Mouse (Mus musculus) neural tube, embryonic 13.5 days (tissue): ENCODE data around the gene Arhgef16. TPM values are rescaled to one million over a fixed set of nuclear protein-coding genes. Genes with fewer than 3 reads are reported as not detected.

Source experiments
- ATAC-seq: fragments of 200-750 bp; cut with Nextera tagmentation; 2 replicates; pipeline ENCODE4 v1.8.0; 2017; ENCODE audit warnings: low read depth, mild to moderate bottlenecking, moderate TSS enrichment, moderate library complexity
- H3K27ac ChIP-seq: fragments of 300-500 bp; sonication (generic); replicated peaks from 2 replicates; pipeline ENCODE4 v1.5.1; 2015; ENCODE audit warnings: moderate library complexity, mild to moderate bottlenecking, inconsistent platforms
- H3K27me3 ChIP-seq: fragments of 300-500 bp; sonication (generic); 2 replicates; pipeline ENCODE4 v1.6.1; 2015; ENCODE audit warnings: mild to moderate bottlenecking, inconsistent platforms
- H3K36me3 ChIP-seq: fragments of 300-500 bp; sonication (generic); 2 replicates; pipeline ENCODE4 v1.6.1; 2015; ENCODE audit warnings: mild to moderate bottlenecking, inconsistent platforms
- H3K4me1 ChIP-seq: fragments of 300-500 bp; sonication (generic); replicated peaks from 2 replicates; pipeline ENCODE4 v1.6.1; 2015; ENCODE audit warnings: inconsistent platforms
- H3K4me2 ChIP-seq: fragments of 300-500 bp; sonication (generic); 2 replicates; pipeline ENCODE4 v1.6.1; 2015; ENCODE audit warnings: inconsistent platforms, mild to moderate bottlenecking, moderate library complexity
- H3K4me3 ChIP-seq: fragments of 300-500 bp; sonication (generic); 2 replicates; pipeline ENCODE4 v1.5.1; 2015; ENCODE audit warnings: mild to moderate bottlenecking, inconsistent platforms
- H3K9ac ChIP-seq: fragments of 300-500 bp; sonication (generic); 2 replicates; pipeline ENCODE4 v1.6.1; 2015; ENCODE audit warnings: moderate library complexity, mild to moderate bottlenecking, inconsistent platforms
- H3K9me3 ChIP-seq: fragments of 300-500 bp; sonication (generic); 2 replicates; pipeline ENCODE4 v1.6.1; 2016; ENCODE audit warnings: inconsistent platforms
- WGBS: fragments of 180-500 bp; shearing (Covaris S2); methylation state at CpG from one replicate; pipeline ENCODE4 v1.1.7; 2015; 5-methylcytosine and 5-hydroxymethylcytosine counted together
- polyA plus RNA-seq: library from polyadenylated mRNA; unstranded; fragments of >200 nt; fragmentation: Nextera tagmentation; extraction: Ambion mirVana; gene quantifications from 2 replicates; pipeline ENCODE4 v1.2.1, GENCODE M21; 2015

The Arhgef16 gene
- polyA plus RNA-seq = 1.1 and 1.2 TPM in 2 replicates

DNA sequence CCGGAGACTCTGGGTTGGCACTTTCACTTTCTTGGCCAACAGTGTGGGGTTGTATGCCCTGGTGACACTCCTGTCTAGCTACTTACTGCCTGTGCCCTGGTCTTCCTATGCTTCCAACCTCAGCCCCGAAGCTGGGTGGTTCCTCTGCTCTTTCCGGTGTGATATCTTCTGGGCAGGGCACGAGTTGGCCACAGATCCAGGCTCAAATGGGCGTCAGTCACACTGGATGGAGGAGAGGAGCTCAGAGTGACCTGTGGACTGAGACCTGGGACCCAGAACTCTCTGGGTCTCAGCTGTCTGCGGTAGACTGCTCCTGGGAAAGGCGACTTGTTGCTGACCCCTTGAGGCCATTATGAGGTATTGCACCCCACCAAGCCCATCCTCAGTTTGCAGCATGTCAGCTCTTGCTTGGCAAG is at the start of gene Arhgef16:
Gene Arhgef16, minus strand, starts transcription at position 211 of the 416 bp plus-strand sequence.
- no peak within 1 kb of the TSS for H3K27ac ChIP-seq
- no peak within 1 kb of the TSS for H3K4me2 ChIP-seq
- H3K4me1 ChIP-seq = peaks cover 8% of the 10 kb centered on the region
- no peak within 1 kb of the TSS for H3K4me3 ChIP-seq
- H3K36me3 ChIP-seq = no peaks in the 10 kb centered on the region
- WGBS = 27% methylated on average over 7 of the region's 7 CpGs
- H3K9me3 ChIP-seq = no peaks in the 10 kb centered on the region
- H3K27me3 ChIP-seq = peaks cover 57% of the 10 kb centered on the region
- no peak within 1 kb of the TSS for H3K9ac ChIP-seq
- ATAC-seq = peak; percentile 47; the same call in 1 of the 2 replicates

DNA sequence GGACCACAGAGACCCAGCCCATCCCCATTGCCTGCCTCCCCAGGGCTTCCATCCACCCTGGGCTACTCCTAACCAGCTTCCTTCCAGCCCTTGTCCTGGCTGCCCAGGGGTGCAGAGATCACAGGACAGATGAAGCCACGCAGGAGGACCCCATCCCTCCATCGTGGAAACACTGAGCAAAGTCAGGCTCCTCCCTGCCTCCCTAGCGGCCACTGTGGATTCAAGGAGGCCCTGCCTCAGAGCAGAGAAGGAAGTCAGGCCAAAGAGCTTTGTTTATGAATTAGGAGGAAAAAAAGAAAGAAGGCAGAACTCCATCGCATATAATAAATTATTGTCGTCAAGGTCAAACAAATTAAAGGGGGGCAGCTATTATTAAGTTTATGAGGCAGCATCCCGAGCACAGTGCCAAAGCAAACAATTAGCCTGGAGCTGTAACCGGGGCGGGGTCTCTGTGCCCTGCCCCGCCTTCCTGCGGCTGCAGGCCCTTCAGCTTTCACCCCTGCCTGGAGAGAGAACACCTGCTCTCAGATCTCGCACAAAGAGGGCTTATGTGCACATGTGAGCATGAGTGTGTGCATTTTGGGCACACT is 46.8 kb upstream of the Arhgef16 start:
- Histone ChIP-seq H3K4me1 (peaks cover 28% of the 10 kb centered on the region), H3K4me2 (no peak overlapping the region), H3K9ac (0 out of 2 replicates have a peak overlapping the region, but pooled peaks have one; percentile 12), H3K36me3 (no peaks in the 10 kb centered on the region), H3K27ac (no peak overlapping the region), H3K27me3 (peaks cover 39% of the 10 kb centered on the region), H3K9me3 (no peaks in the 10 kb centered on the region), H3K4me3 (no peak overlapping the region)
- 15% methylated on average over 11 of the region's 11 CpGs for WGBS
- no peak for ATAC-seq

DNA sequence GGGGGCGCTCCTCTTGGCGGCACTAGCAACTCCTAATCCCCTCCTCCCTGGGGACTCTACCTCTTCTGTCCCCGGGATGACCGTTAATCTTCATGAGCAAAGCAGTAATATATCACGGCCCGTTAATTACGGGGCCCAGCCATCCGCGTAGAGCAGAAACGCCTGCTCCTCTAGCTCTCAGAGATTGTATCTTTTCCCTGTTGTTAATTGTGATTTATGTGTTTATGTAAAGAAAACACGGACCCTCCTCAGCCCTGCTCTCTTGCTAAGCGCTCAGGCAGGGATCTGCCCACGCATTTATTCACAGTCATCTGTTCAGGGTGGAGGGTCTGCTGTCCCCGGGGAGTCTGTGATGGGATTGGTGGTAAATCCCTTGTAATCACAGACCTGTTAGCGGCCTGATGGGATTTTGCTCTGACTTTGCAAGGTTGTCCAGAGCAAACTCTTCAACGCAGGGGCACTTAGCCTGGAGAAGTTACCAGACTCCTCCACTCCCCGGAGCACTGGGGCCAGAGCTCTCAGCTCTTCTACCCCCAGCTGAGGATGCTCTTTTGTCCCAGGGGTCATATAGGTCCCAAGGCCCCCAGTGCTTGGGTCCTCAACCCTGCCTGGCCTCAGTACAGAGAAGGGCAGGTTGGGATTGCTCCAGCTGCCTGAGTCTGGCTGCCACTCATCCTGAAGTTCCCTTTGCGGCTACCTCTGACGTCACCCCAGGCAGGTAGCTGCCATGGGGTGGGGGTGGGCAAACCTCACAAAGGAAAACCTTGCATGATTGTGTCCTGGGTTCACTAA is 45.5 kb upstream of the Arhgef16 start:
- Histone ChIP-seq H3K36me3 (no peaks in the 10 kb centered on the region), H3K4me1 (peaks cover 28% of the 10 kb centered on the region), H3K4me2 (no peak overlapping the region), H3K27ac (no peak overlapping the region; the same call in 1 of the 2 replicates), H3K27me3 (peaks cover 34% of the 10 kb centered on the region), H3K9ac (no peak overlapping the region), H3K9me3 (no peaks in the 10 kb centered on the region), H3K4me3 (no peak overlapping the region)
- ATAC-seq = peak; percentile 49
- 18% methylated on average over 19 of the region's 19 CpGs for WGBS

DNA sequence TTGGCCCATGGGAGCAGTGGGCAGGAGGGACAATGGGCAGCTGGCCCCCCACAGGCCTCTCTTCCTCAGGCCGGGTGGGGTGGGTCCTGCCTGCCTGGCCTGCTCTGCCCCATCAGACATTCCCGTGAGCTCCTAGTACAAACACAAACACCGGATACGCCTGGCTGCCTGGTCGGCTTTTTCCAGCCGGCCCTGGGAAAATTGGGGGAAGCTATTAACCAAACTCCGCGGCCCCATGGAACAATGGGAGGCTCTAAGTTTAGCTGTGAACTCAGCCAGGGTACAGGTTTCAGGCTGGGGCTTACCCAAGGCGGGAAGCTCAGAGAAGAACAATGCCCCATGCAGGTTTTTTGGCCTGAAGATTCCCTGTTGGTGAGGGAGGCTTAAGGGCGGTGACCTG is 35.2 kb upstream of the Arhgef16 start:
- Histone ChIP-seq H3K9me3 (no peaks in the 10 kb centered on the region), H3K36me3 (peaks cover 4% of the 10 kb centered on the region; the same call in 1 of the 2 replicates), H3K4me3 (no peak overlapping the region), H3K9ac (peak overlapping the region; percentile 34; the same call in 1 of the 2 replicates), H3K27me3 (peaks cover 66% of the 10 kb centered on the region), H3K4me2 (no peak overlapping the region), H3K27ac (peak overlapping the region; percentile 52; the same call in 1 of the 2 replicates), H3K4me1 (peaks cover 58% of the 10 kb centered on the region)
- WGBS = 11% methylated on average over 10 of the region's 10 CpGs
- no peak for ATAC-seq

DNA sequence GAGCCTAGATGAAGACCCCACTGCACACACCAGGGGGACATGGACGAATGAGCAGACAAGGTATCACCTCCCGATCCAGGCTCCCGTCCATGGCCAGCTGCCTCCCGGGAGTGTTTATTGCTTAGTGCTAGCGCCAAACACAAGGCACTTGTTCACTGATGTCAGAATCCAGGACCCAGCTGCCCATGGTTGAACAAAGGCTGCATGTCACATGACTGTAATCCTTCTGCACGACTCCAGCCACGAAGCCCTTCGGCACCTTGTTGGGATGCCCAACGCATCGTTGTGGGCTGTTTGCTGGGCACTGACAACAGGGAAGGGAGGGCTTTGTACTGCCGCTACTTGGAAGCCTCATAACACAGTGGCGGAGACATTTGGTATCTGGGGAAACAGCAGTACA is 34.3 kb upstream of the Arhgef16 start, which contains the start of gene B230104I21Rik:
Gene B230104I21Rik, plus strand, starts transcription at position 367 of the 400 bp plus-strand sequence.
- Histone ChIP-seq H3K9me3 (no peaks in the 10 kb centered on the region), H3K27ac (peak within 1 kb of the TSS; percentile 52), H3K9ac (peak within 1 kb of the TSS; percentile 52), H3K36me3 (no peaks in the 10 kb centered on the region), H3K27me3 (peaks cover 66% of the 10 kb centered on the region), H3K4me3 (peak within 1 kb of the TSS; percentile 20), H3K4me1 (peaks cover 67% of the 10 kb centered on the region), H3K4me2 (peak within 1 kb of the TSS; percentile 38)
- peak; percentile 33 for ATAC-seq
- 24% methylated on average over 12 of the region's 12 CpGs for WGBS

DNA sequence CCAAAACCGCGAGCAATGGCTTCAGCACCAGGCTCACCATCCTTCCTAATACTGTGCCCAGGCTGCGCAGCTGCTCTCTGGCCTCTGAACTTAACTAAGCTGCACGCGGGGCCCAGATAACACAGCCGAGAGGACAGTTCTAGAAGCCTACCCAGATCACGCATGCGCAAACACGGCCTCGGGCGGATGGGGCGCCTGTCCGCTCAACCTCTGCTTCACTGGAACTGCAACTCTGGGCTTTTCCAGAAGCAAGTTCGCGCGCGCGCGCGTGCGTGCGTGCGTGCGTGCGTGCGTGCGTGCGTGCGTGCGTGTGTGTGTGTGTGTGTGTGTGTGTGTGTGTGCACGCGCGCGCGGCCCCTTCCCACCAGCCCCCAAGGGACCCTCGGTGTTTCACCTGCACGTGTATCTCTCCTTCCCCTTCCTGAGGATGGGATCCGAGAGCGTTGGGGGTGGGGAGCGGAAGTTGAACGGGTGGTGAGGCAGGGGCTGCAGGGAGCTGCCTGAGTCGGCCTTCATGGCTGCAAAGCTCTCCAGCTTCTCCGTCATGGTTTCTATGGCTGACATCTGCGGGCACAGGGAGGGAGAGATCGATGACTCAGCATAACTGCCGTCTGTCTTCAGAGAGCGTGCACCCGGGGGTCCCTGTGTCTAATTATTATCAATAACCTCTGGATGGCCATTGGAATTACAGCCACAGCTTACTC is 33.4 kb upstream of the Arhgef16 start:
- no peak for ATAC-seq
- Histone ChIP-seq H3K4me2 (peak overlapping the region; percentile 38), H3K4me1 (peaks cover 76% of the 10 kb centered on the region), H3K9me3 (no peaks in the 10 kb centered on the region), H3K9ac (peak overlapping the region; percentile 52; the same call in 1 of the 2 replicates), H3K4me3 (peak overlapping the region; percentile 20), H3K36me3 (no peaks in the 10 kb centered on the region), H3K27ac (no peak overlapping the region), H3K27me3 (peaks cover 68% of the 10 kb centered on the region)
- 54% methylated on average over 48 of the region's 48 CpGs for WGBS

DNA sequence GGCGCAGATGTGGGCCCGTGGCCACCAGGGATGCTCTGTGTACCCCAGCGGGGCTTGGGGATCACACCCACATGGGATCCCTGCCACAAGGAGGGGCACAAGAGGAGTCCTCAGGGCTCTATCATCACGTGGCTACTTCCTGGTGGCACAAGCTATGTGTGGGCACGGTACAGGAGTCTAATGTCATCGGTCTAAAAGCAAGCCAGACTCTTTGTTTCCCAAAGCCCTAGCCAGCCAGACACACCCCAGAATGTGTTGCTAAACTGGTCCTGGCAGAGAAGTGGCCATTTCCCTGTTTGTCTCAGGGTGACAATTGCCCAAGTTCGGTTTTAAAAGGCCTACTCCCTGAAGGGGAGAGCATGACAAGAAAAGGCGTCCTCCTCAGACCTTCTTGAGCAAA is 31.8 kb upstream of the Arhgef16 start:
- Histone ChIP-seq H3K4me1 (peaks cover 88% of the 10 kb centered on the region), H3K4me2 (no peak overlapping the region), H3K9me3 (no peaks in the 10 kb centered on the region), H3K27me3 (peaks cover 56% of the 10 kb centered on the region), H3K9ac (0 out of 2 replicates have a peak overlapping the region, but pooled peaks have one; percentile 41), H3K27ac (peak overlapping the region; percentile 14; the same call in 1 of the 2 replicates), H3K4me3 (no peak overlapping the region), H3K36me3 (no peaks in the 10 kb centered on the region)
- peak; percentile 13; the same call in 1 of the 2 replicates for ATAC-seq
- 32% methylated on average over 8 of the region's 8 CpGs for WGBS

DNA sequence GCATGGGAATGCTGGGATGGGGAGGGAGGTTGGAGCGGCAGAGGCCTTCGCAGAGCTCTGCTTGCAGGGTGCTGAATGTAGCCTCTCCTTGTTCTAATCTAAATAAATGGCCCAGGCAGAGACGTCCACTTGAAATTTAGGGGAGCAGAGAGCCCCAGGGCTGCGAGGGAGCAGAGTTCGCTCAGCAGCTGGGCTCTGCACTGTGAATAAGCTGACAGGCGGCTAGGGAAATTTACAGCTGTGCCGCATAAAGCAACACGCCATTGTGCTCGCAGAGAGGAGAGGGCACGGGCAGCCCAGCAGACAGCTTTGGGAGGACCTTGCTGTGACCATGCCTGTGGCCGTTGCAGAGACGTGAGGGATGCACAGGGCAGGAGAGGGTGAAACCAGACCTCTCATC is 29.8 kb upstream of the Arhgef16 start:
- peak overlapping the region; percentile 61 for H3K27ac ChIP-seq
- H3K9ac ChIP-seq = peak overlapping the region; percentile 41
- peak; percentile 17 for ATAC-seq
- peaks cover 75% of the 10 kb centered on the region for H3K4me1 ChIP-seq
- peak overlapping the region; percentile 13; the same call in 1 of the 2 replicates for H3K4me2 ChIP-seq
- H3K36me3 ChIP-seq = no peaks in the 10 kb centered on the region
- WGBS = 4% methylated on average over 12 of the region's 12 CpGs
- H3K9me3 ChIP-seq = no peaks in the 10 kb centered on the region
- peaks cover 55% of the 10 kb centered on the region for H3K27me3 ChIP-seq
- no peak overlapping the region for H3K4me3 ChIP-seq

DNA sequence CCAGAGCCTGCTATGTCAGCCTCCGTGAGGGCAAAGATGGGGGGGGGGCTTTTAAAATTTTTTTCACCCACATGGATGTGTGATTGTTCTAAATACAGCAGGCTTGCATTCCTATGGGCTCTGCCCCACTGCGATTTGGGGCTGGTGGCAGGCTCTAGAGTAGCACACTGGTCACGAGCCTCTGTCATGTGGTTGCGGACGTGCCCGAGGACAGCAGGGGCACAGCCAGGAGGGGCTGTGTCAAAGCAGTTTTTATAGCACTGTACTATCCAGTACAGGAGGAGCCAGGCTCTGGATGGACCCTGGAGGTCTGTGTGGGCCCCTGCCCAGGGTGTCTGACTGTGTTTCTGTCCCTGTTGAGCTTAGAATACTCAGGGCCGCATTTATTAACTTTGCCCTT is 28.5 kb upstream of the Arhgef16 start:
- no peak overlapping the region for H3K4me2 ChIP-seq
- no peaks in the 10 kb centered on the region for H3K9me3 ChIP-seq
- H3K4me3 ChIP-seq = no peak overlapping the region
- no peak for ATAC-seq
- peaks cover 63% of the 10 kb centered on the region for H3K4me1 ChIP-seq
- WGBS = 62% methylated on average over 7 of the region's 7 CpGs
- no peak overlapping the region for H3K27ac ChIP-seq
- H3K36me3 ChIP-seq = no peaks in the 10 kb centered on the region
- H3K27me3 ChIP-seq = peaks cover 56% of the 10 kb centered on the region
- peak overlapping the region; percentile 41; the same call in 1 of the 2 replicates for H3K9ac ChIP-seq

DNA sequence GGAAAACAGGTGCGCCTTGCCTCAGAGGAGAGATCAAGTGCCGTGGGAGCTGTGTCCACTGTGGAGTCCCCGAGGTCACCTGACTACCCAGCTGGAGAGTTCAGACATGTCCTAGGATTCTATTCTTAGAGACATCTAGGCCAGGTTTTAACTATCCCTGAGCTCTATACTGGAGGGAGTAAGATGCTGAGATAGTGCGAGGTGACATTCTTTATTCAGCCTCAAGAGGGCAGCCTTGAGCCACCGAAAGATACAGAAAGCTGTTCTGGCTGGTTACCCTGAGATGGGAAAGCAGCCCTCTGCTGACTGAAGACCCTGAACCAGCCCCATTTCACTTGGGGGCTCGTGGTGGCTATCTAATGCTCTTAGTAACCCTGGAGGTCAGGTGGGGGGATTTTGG is 27.4 kb upstream of the Arhgef16 start:
- no peak overlapping the region for H3K27ac ChIP-seq
- no peaks in the 10 kb centered on the region for H3K9me3 ChIP-seq
- H3K4me2 ChIP-seq = 0 out of 2 replicates have a peak overlapping the region, but pooled peaks have one; percentile 13
- no peak overlapping the region for H3K9ac ChIP-seq
- peaks cover 46% of the 10 kb centered on the region for H3K27me3 ChIP-seq
- peak; percentile 40 for ATAC-seq
- no peaks in the 10 kb centered on the region for H3K36me3 ChIP-seq
- no peak overlapping the region for H3K4me3 ChIP-seq
- 5% methylated on average over 6 of the region's 6 CpGs for WGBS
- peaks cover 51% of the 10 kb centered on the region for H3K4me1 ChIP-seq

DNA sequence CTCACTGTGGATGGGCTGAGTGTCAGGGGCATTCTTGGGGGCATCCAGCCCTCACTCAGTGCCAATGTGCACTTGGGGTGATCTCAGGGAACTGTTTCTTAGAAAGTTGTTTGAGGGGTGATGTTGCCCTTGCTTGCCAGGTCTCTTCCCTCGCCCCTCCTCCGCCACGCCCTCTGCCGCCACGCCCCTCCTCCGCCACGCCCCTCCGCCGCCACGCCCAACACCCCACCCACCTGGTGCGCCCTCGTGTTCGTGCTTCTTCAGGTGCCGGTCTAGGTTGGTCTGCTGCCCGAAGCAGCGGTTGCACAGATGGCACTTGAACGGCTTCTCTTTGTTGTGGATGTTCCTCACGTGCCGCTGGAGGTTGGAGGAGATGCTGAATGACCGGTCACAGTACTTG is 27.0 kb upstream of the Arhgef16 start:
- WGBS = 6% methylated on average over 19 of the region's 20 CpGs
- H3K4me1 ChIP-seq = peaks cover 47% of the 10 kb centered on the region
- no peak for ATAC-seq
- H3K4me2 ChIP-seq = 0 out of 2 replicates have a peak overlapping the region, but pooled peaks have one; percentile 13
- H3K9me3 ChIP-seq = no peaks in the 10 kb centered on the region
- peaks cover 44% of the 10 kb centered on the region for H3K27me3 ChIP-seq
- no peaks in the 10 kb centered on the region for H3K36me3 ChIP-seq
- no peak overlapping the region for H3K9ac ChIP-seq
- H3K27ac ChIP-seq = no peak overlapping the region
- H3K4me3 ChIP-seq = no peak overlapping the region
